Mouse (Mus musculus) limb, embryonic 15.5 days (tissue): ENCODE measurements around the gene Bcl2a1c. TPM values are rescaled to one million over a fixed set of nuclear protein-coding genes. Genes with fewer than 3 reads are reported as not detected.

Experiments
- ATAC-seq: fragments of 200-750 bp; cut with Nextera tagmentation; 2 replicates; pipeline ENCODE4 v1.8.0; 2017; ENCODE audit warnings: low read depth, moderate TSS enrichment; ENCODE audit not compliant: insufficient number of reproducible peaks, low FRiP score, low TSS enrichment
- H3K27ac ChIP-seq: fragments of 300-500 bp; sonication (generic); 2 replicates; pipeline ENCODE4 v1.5.1; 2015; ENCODE audit warnings: moderate library complexity, mild to moderate bottlenecking, inconsistent platforms
- H3K27me3 ChIP-seq: fragments of 300-500 bp; sonication (generic); 2 replicates; pipeline ENCODE4 v1.6.1; 2015; ENCODE audit warnings: inconsistent platforms
- H3K36me3 ChIP-seq: fragments of 300-500 bp; sonication (generic); 2 replicates; pipeline ENCODE4 v1.6.1; 2015; ENCODE audit warnings: inconsistent platforms
- H3K4me1 ChIP-seq: fragments of 300-500 bp; sonication (generic); 2 replicates; pipeline ENCODE4 v1.6.1; 2015; ENCODE audit warnings: inconsistent platforms
- H3K4me2 ChIP-seq: fragments of 300-500 bp; sonication (generic); 2 replicates; pipeline ENCODE4 v1.6.1; 2015; ENCODE audit warnings: mild to moderate bottlenecking, inconsistent platforms
- H3K4me3 ChIP-seq: fragments of 300-500 bp; sonication (generic); 2 replicates; pipeline ENCODE4 v1.5.1; 2015; ENCODE audit warnings: mild to moderate bottlenecking, inconsistent platforms
- H3K9ac ChIP-seq: fragments of 300-500 bp; sonication (generic); 2 replicates; pipeline ENCODE4 v1.6.1; 2015; ENCODE audit warnings: inconsistent platforms
- H3K9me3 ChIP-seq: fragments of 300-500 bp; sonication (generic); 2 replicates; pipeline ENCODE4 v1.6.1; 2016; ENCODE audit warnings: inconsistent platforms
- WGBS: fragments of 180-500 bp; shearing (Covaris S2); methylation state at CpG from one replicate; pipeline ENCODE4 v1.1.7; 2015; 5-methylcytosine and 5-hydroxymethylcytosine counted together
- polyA plus RNA-seq: library from polyadenylated mRNA; unstranded; fragments of >200 nt; fragmentation: Nextera tagmentation; extraction: Ambion mirVana; gene quantifications from 2 replicates; pipeline ENCODE4 v1.2.1, GENCODE M21; 2015

The Bcl2a1c gene
- polyA plus RNA-seq, 1 experiment from 2014 or later: not detected

GRCm38 (mm10) chr9:114379871-114380270 is 49.9 kb downstream of the Bcl2a1c start:
- H3K9ac ChIP-seq: no peak overlapping the region
- no peak overlapping the region for H3K27ac ChIP-seq
- H3K27me3 ChIP-seq: no peaks in the 10 kb centered on the region
- peaks cover 83% of the 10 kb centered on the region for H3K36me3 ChIP-seq
- no peak for ATAC-seq
- H3K4me1 ChIP-seq: no peaks in the 10 kb centered on the region
- no peaks in the 10 kb centered on the region for H3K9me3 ChIP-seq
- 84% methylated on average over 12 of the region's 12 CpGs for WGBS
- no peak overlapping the region for H3K4me3 ChIP-seq
- no peak overlapping the region for H3K4me2 ChIP-seq

Other genes with a start within 250 kb of the Bcl2a1c start
- 232 and 254 TPM in 2 replicates for gene Crtap, start 60.5 kb downstream of the Bcl2a1c start, polyA plus RNA-seq
- gene Glb1, start 70.9 kb downstream of the Bcl2a1c start, polyA plus RNA-seq: 37.7 and 44.8 TPM in 2 replicates
- gene Tmppe, start 71.0 kb downstream of the Bcl2a1c start, polyA plus RNA-seq: 9.8 and 10.5 TPM in 2 replicates
- gene Ccr4, start 174.8 kb downstream of the Bcl2a1c start, polyA plus RNA-seq: 4.5 and 5.7 TPM in 2 replicates
- gene C130032M10Rik, start 185.6 kb downstream of the Bcl2a1c start, polyA plus RNA-seq: 5.5 and 6.6 TPM in 2 replicates
- 0.24 and 0.27 TPM in 2 replicates for gene Trim71, start 234.2 kb downstream of the Bcl2a1c start, polyA plus RNA-seq